Mouse (Mus musculus) monocyte, adult 5-6 weeks (primary cell): Measurements from ENCODE around the gene Cpb2. TPM values are rescaled to one million over a fixed set of nuclear protein-coding genes. Genes with fewer than 3 reads are reported as not detected.
A peak's percentile ranks its signal among the peaks of the same experiment; 100 is the strongest.

Experiments
- ATAC-seq: fragments of 153-309, 156-312 bp; replicated peaks from 2 replicates; pipeline ENCODE4 v1.8.0; 2017; ENCODE audit warnings: mild to moderate bottlenecking; ENCODE audit not compliant: low TSS enrichment, insufficient number of reproducible peaks, severe bottlenecking, poor library complexity, low FRiP score
- total RNA-seq: library from RNA; stranded (forward); fragments of 200-1000, 200-491, 200-594 nt; gene quantifications from 3 replicates; pipeline ENCODE4 v1.2.3, GENCODE M21; 2017

The Cpb2 gene
- total RNA-seq, 1 experiment from 2014 or later, result not detected

GRCm38 (mm10) chr14:75328062-75328461, 86.0 kb downstream of the Cpb2 start:
- ATAC-seq, result no peak

- ATAC-seq, result 0 out of 2 replicates have a peak, but pooled peaks have one; percentile 22
Observed at GRCm38 (mm10) chr14:75330621-75331020, 88.5 kb downstream of the Cpb2 start.

Other genes with a start within 250 kb of the Cpb2 start
- 33.3 to 38.2 TPM (median 36.0 TPM) in 3 replicates for gene Rubcnl, start 226.3 kb upstream of the Cpb2 start, total RNA-seq
- 0.19 to 0.64 TPM (median 0.49 TPM) in 3 replicates for gene Lrrc63, start 111.4 kb upstream of the Cpb2 start, total RNA-seq
- 842 to 930 TPM (median 888 TPM) in 3 replicates for gene Lcp1, start 111.2 kb upstream of the Cpb2 start, total RNA-seq
- gene Zc3h13, start 42.1 kb downstream of the Cpb2 start, total RNA-seq, result 24.7 to 48.8 TPM (median 34.9 TPM) in 3 replicates
- gene Siah3, start 213.7 kb downstream of the Cpb2 start, total RNA-seq, result not detected in 3 replicates